Mouse (Mus musculus) hindbrain, embryonic 15.5 days (tissue): ENCODE results near the gene Tssk3. TPM values are rescaled to one million over a fixed set of nuclear protein-coding genes. Genes with fewer than 3 reads are reported as not detected.

Experiments used
- polyA plus RNA-seq: library from polyadenylated mRNA; unstranded; fragments of >200 nt; fragmentation: Nextera tagmentation; extraction: Ambion mirVana; gene quantifications from 2 replicates; pipeline ENCODE4 v1.2.1, GENCODE M21; 2015

Gene Tssk3
- polyA plus RNA-seq, 1 experiment from 2014 or later, result 0.53 TPM

Other genes starting within 250 kb of the Tssk3 start
- 8.3 and 9.5 TPM in 2 replicates for gene C77080, start 229.6 kb downstream of the Tssk3 start, polyA plus RNA-seq
- gene Sync, start 203.4 kb downstream of the Tssk3 start, polyA plus RNA-seq, result 1.5 and 1.6 TPM in 2 replicates
- 245 and 264 TPM in 2 replicates for gene Rbbp4, start 155.7 kb downstream of the Tssk3 start, polyA plus RNA-seq
- 18.1 and 24.6 TPM in 2 replicates for gene Zbtb8os, start 155.3 kb downstream of the Tssk3 start, polyA plus RNA-seq
- gene Zbtb8a, start 112.9 kb downstream of the Tssk3 start, polyA plus RNA-seq, result 19.5 and 21.2 TPM in 2 replicates
- gene Zbtb8b, start 50.2 kb downstream of the Tssk3 start, polyA plus RNA-seq, result 15.7 and 17.1 TPM in 2 replicates
- 35.3 and 37.4 TPM in 2 replicates for gene Bsdc1, start 29.4 kb downstream of the Tssk3 start, polyA plus RNA-seq
- 0.39 and 0.87 TPM in 2 replicates for gene Fam229a, start 168 bp upstream of the Tssk3 start, polyA plus RNA-seq
- 1,671 and 1,849 TPM in 2 replicates for gene Marcksl1, start 22.6 kb upstream of the Tssk3 start, polyA plus RNA-seq
- 84.7 and 92.2 TPM in 2 replicates for gene Hdac1, start 51.7 kb upstream of the Tssk3 start, polyA plus RNA-seq
- gene Lck, start 82.6 kb upstream of the Tssk3 start, polyA plus RNA-seq, result 11.7 and 13.6 TPM in 2 replicates
- gene Fam167b, start 87.5 kb upstream of the Tssk3 start, polyA plus RNA-seq, result 0.24 and 0.34 TPM in 2 replicates
- 203 and 206 TPM in 2 replicates for gene Eif3i, start 109.6 kb upstream of the Tssk3 start, polyA plus RNA-seq
- 183 and 184 TPM in 2 replicates for gene Tmem234, start 109.6 kb upstream of the Tssk3 start, polyA plus RNA-seq
- 3.4 and 3.6 TPM in 2 replicates for gene Dcdc2b, start 123.2 kb upstream of the Tssk3 start, polyA plus RNA-seq
- 26.7 and 32.9 TPM in 2 replicates for gene Iqcc, start 128.1 kb upstream of the Tssk3 start, polyA plus RNA-seq
- 153 and 159 TPM in 2 replicates for gene Ccdc28b, start 132.9 kb upstream of the Tssk3 start, polyA plus RNA-seq
- 45.6 and 45.9 TPM in 2 replicates for gene Txlna, start 150.0 kb upstream of the Tssk3 start, polyA plus RNA-seq
- gene Kpna6, start 181.7 kb upstream of the Tssk3 start, polyA plus RNA-seq, result 17.4 and 19.1 TPM in 2 replicates
- gene Tmem39b, start 205.8 kb upstream of the Tssk3 start, polyA plus RNA-seq, result 14.8 TPM in 2 replicates